Mouse (Mus musculus) liver, embryonic 16.5 days (tissue): Measurements from ENCODE around the gene Vdac2. TPM values are rescaled to one million over a fixed set of nuclear protein-coding genes. Genes with fewer than 3 reads are reported as not detected.
A peak's percentile ranks its signal among the peaks of the same experiment; 100 is the strongest.

Source experiments
- ATAC-seq: fragments of 200-750 bp; cut with Nextera tagmentation; 2 replicates; pipeline ENCODE4 v1.8.0; 2017; ENCODE audit warnings: low read depth, mild to moderate bottlenecking, moderate number of reproducible peaks, moderate library complexity
- H3K27ac ChIP-seq: fragments of 300-500 bp; sonication (generic); 2 replicates; pipeline ENCODE4 v1.5.1; 2014; ENCODE audit warnings: mild to moderate bottlenecking, low read length
- H3K27me3 ChIP-seq: fragments of 300-500 bp; sonication (generic); 2 replicates; pipeline ENCODE4 v1.6.1; 2014; ENCODE audit warnings: low read depth, low read length, mixed read lengths; ENCODE audit not compliant: control insufficient read depth, insufficient read depth
- H3K36me3 ChIP-seq: fragments of 300-500 bp; sonication (generic); 2 replicates; pipeline ENCODE4 v1.6.1; 2014; ENCODE audit warnings: mild to moderate bottlenecking; ENCODE audit not compliant: control insufficient read depth, insufficient read depth
- H3K4me1 ChIP-seq: fragments of 300-500 bp; sonication (generic); 2 replicates; pipeline ENCODE4 v1.6.1; 2014; ENCODE audit warnings: low read depth, low read length, mixed read lengths; ENCODE audit not compliant: control insufficient read depth
- H3K4me2 ChIP-seq: fragments of 300-500 bp; sonication (generic); 2 replicates; pipeline ENCODE4 v1.6.1; 2014; ENCODE audit warnings: low read depth, low read length, mixed read lengths
- H3K4me3 ChIP-seq: fragments of 300-500 bp; sonication (generic); 2 replicates; pipeline ENCODE4 v1.5.1; 2014; ENCODE audit warnings: low read depth, mild to moderate bottlenecking, low read length
- H3K9ac ChIP-seq: fragments of 300-500 bp; sonication (generic); 2 replicates; pipeline ENCODE4 v1.6.1; 2014; ENCODE audit warnings: low read depth, low read length
- H3K9me3 ChIP-seq: fragments of 300-500 bp; sonication (generic); replicated peaks from 2 replicates; pipeline ENCODE4 v1.6.1; 2016; ENCODE audit warnings: low read length; ENCODE audit not compliant: control insufficient read depth
- WGBS: fragments of 180-500 bp; shearing (Covaris S2); extraction: QIAGEN DNeasy Blood & Tissue Kit; methylation state at CpG from one replicate; pipeline ENCODE4 v1.1.7; 2014; ENCODE audit not compliant: insufficient replicate concordance; 5-methylcytosine and 5-hydroxymethylcytosine counted together
- polyA plus RNA-seq: library from polyadenylated mRNA; unstranded; fragments of >200 nt; fragmentation: Nextera tagmentation; extraction: Ambion mirVana; gene quantifications from 2 replicates; pipeline ENCODE4 v1.2.1, GENCODE M21; 2015

Vdac2 gene
- polyA plus RNA-seq, 1 experiment from 2014 or later: 98.4 TPM

DNA sequence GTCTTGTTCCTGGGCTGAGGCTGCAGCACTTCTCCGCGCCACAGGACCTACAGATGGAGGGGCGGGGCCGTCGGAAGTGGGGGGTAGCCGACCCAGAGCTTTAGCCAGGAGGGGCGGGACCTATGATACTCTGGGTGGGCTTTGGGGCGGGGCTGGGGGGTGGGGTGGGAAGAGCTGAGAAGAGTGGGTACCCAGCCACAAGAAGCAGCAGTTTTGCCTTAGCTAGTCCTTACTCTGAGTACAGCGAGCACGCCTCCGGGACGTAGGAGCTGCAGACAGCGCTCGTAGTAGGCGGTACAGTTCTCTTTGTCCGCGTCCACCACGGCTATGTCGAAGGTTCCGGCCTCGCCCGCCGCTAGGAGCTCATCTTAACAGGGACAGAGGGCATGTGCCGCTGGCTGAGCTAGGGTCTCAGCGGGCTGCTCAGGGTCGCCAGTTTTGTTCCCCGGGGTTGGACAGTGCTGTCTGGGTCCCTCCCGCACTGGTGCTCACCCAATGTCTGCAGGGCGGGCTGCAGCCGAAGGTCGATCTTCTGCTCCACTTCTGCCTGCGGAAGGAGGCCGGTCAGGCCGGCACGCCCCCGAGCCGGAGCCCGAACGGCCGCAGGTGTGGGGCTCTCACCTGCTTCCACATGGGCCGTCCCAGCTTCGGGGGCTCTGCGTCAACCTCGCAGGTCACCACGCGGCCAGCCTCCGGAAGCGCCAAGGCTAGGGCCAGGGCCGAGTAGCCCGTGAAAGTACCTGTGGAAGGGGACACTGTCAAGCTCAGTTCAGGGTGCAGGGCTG lies 22.5 kb downstream of the Vdac2 start:
- WGBS: 1% methylated on average over 50 of the region's 50 CpGs
- Histone ChIP-seq H3K9me3 (no peaks in the 10 kb centered on the region), H3K4me1 (peaks cover 72% of the 10 kb centered on the region), H3K36me3 (peaks cover 33% of the 10 kb centered on the region), H3K4me3 (peak overlapping the region; percentile 72), H3K4me2 (peak overlapping the region; percentile 92), H3K27me3 (no peaks in the 10 kb centered on the region), H3K9ac (peak overlapping the region; percentile 77), H3K27ac (peak overlapping the region; percentile 82)
- ATAC-seq: no peak

DNA sequence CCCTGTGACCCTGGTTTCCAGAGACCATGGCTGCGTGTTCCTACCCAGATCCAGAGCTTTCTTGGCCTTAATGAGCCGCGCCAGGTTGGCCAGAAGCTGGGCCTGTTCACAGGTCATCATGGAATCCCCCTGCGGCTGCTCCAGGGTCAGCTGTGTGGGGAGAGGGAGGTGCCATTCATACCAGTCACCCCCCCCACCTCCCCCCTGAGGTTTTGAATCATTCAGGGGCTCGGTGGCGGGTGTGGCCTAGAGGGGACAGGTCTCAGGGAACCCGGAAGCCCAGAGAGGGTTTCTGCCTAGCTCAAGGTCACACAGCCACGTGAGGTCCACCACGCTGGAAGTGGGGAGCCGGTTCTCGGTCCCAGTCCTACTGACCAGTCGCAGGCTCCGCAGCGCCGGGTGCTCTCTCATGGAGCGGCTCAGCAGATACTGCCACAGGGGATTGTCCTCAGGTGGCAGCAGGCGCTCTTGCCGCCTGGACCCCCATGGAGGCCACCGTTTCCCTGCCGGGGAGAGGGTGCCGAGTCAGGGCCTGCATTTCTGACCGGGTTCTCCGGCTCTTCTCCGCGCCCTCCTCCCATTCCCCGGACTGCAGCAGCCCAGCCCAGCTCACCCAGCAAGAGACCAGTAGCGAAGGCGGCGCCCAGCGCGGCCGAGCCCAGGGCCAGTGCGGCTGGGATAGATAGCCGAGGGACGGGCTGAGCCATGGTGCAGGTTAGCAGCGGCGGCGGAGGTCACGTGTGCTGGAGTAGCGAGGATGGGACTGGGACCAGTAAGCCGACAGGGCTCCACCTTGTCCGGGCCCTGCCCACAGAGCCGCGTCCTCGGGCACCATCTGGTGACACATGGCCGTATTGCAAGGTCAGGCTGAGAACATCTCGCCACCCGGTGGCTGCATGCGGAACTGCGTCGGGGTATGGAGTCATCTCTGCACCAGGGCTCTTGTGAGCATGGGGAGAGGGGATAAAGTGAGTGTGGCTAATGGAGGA lies 23.4 kb downstream of the Vdac2 start, which contains the start of gene Comtd1:
TSS of gene Comtd1 (minus strand) at position 812 of the 989 bp plus-strand sequence.
- Histone ChIP-seq H3K4me3 (peak within 1 kb of the TSS; percentile 72), H3K27ac (peak within 1 kb of the TSS; percentile 93), H3K9ac (peak within 1 kb of the TSS; percentile 77), H3K4me2 (peak within 1 kb of the TSS; percentile 92), H3K9me3 (no peaks in the 10 kb centered on the region), H3K27me3 (no peaks in the 10 kb centered on the region), H3K4me1 (peaks cover 74% of the 10 kb centered on the region), H3K36me3 (peaks cover 25% of the 10 kb centered on the region)
- ATAC-seq: peak; percentile 96
- under 1% methylated on average over 51 of the region's 51 CpGs for WGBS

DNA sequence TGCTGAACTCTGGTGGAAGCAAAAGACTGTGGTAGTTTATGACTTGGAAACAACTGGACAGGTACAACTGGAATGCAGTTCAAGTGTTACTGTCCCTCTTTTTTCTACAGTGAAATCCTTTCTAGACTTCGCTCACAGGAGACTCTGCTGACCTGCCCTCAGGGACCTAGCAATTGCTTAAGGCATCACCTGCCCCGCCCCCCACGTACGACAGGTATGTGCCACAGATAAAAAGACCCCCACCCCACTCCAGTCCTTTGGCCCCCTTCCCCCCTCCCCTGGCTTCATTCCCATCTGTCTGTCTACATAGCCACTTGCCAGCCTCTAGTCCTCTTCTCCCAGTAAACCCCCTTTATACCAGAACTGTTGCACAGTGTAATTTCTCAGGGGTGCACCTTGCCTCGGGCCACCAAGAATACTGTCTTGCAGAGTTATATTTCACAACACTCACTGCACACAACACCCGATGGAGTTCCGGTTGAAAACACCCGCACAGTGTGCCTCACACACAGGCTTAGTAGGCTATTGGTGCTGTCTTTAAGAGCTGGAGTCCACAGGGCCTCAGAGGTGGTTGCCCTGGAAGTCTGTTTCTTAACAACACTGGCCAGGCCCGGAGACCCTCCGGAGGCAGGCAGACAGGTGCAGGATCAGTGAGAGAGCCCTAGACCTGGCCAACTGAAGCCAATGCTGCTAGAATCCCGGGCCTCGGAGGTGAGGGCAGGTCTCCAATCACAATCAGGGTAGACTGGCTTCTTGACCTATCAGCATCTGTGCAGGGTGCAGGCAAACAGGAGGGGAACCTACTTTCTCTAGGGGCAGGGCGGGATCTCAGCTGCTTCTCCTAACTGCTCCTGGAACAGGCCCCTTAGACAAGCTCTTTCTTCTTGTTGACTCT lies 24.7 kb downstream of the Vdac2 start:
- Histone ChIP-seq H3K27me3 (no peaks in the 10 kb centered on the region), H3K27ac (peak overlapping the region; percentile 93), H3K9ac (peak overlapping the region; percentile 44), H3K4me1 (peaks cover 78% of the 10 kb centered on the region), H3K4me2 (peak overlapping the region; percentile 57), H3K36me3 (peaks cover 17% of the 10 kb centered on the region), H3K9me3 (no peaks in the 10 kb centered on the region), H3K4me3 (peak overlapping the region; percentile 31)
- 66% methylated on average over 13 of the region's 13 CpGs for WGBS
- ATAC-seq: peak; percentile 15

DNA sequence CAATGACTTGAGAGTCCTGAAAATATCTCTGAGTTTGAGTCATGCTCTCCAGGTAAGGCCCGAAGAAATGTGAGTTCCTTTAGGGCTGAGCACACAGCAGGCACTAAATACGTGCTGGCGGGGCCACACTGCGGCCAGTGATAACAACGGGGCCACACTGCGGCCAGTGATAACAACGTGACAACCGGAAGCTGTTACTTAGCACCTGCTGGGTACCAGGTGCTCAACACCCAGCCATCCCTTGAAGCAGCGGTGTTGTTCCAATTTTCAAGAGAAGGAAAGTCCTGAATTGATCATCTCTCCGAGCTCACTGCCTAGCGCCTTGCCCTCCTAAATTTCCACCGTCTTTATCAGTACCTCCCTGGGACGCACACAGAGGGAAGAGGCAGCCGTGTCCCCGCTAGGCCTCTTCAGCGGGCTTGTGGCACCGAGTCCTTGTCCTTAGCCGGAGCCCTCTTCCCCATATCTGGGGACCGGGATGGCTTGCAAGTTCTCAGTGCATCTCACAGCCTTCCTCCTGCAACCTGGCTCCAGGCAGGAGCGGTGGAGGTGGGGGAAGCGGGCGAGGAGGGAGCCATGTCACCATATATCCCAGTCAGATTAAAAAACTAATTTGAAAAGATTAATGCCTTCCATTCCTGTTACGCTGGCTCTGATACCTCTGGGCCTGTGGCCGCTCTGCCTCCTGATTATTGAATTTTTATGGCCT lies 25.5 kb downstream of the Vdac2 start:
- 51% methylated on average over 24 of the region's 24 CpGs for WGBS
- Histone ChIP-seq H3K27me3 (no peaks in the 10 kb centered on the region), H3K27ac (peak overlapping the region; percentile 93), H3K9me3 (no peaks in the 10 kb centered on the region), H3K4me3 (peak overlapping the region; percentile 31), H3K4me1 (peaks cover 75% of the 10 kb centered on the region), H3K36me3 (peaks cover 11% of the 10 kb centered on the region), H3K4me2 (peak overlapping the region; percentile 57), H3K9ac (peak overlapping the region; percentile 44)
- ATAC-seq: peak; percentile 49

DNA sequence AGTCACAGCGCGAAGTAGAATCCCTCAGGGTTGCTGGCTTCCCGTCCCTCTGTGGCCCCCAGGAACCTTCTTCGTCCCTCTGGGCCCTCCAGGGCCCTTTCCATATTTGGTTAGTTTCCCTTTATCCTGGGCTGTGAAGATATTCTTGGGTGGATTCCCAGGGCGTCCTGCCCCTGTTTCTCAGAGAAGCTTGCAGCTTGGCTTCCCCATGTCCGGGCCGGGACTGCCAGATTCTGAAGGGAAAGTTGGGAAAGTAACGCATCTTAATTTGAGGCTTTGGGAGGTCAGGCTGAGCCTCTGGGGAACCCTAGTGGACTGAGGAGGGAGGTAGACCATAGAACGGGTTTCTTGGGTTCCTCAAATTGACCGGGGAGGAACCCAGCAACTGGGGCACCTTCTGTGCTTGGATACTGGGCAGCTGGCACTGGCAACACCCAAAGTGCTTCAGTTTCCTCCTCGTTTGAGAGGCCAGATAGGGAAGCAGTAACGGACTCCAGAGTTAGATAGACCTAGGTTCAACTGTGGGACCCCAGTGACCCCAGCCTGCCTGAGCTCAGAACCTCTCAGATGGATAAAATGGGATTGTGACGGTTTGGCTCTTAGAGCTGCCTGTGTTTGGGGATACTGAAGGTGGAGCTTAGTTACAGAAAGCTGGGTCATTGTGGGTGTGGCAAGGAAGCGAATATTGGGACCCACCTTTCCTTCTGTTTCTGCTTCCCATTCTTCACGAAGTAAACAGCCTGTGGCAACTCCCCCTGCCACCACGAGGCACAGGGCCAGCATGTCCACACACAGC lies 27.2 kb downstream of the Vdac2 start:
- Histone ChIP-seq H3K4me2 (peak overlapping the region; percentile 73), H3K9ac (peak overlapping the region; percentile 38), H3K4me1 (peaks cover 69% of the 10 kb centered on the region), H3K9me3 (no peaks in the 10 kb centered on the region), H3K27ac (peak overlapping the region; percentile 93), H3K27me3 (no peaks in the 10 kb centered on the region), H3K36me3 (no peaks in the 10 kb centered on the region), H3K4me3 (no peak overlapping the region)
- 52% methylated on average over 16 of the region's 16 CpGs for WGBS
- ATAC-seq: no peak

DNA sequence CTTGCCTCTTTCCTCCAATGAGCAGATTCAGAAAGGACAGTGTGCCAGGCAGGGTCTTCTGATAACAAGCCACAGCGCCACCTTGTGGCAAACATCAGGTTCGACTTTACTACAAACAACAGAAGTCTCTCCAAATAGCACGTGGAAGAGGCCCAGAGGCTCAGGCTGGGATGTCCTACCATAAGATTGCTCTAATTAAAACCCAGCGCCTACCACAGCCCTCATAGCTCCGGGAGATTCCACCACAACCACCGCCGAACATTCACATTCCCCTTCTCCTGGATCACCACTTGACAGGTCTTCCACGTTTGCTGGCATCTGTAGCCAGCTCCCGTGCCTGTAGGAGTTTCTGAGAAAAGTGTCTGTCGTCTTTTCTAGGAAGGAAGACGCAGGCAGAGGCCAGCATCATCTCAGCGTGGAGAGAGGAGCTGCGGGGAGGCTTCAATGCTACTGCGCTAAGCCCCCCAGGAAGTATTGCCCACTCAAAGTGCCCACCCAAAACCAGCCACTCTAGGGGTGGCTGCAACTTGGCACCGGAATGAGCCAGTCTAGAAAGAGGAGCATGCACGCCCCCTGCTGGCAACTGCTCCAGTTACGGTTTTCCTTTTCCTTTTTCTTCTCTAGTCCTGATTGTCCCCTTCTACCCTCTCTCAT lies 28.5 kb downstream of the Vdac2 start:
- Histone ChIP-seq H3K9ac (peak overlapping the region; percentile 36), H3K36me3 (no peaks in the 10 kb centered on the region), H3K27me3 (no peaks in the 10 kb centered on the region), H3K4me2 (peak overlapping the region; percentile 73), H3K4me3 (peak overlapping the region; percentile 43), H3K27ac (peak overlapping the region; percentile 93), H3K4me1 (peaks cover 55% of the 10 kb centered on the region), H3K9me3 (no peaks in the 10 kb centered on the region)
- WGBS: under 1% methylated on average over 17 of the region's 17 CpGs
- ATAC-seq: peak; percentile 11; the same call in 1 of the 2 replicates

DNA sequence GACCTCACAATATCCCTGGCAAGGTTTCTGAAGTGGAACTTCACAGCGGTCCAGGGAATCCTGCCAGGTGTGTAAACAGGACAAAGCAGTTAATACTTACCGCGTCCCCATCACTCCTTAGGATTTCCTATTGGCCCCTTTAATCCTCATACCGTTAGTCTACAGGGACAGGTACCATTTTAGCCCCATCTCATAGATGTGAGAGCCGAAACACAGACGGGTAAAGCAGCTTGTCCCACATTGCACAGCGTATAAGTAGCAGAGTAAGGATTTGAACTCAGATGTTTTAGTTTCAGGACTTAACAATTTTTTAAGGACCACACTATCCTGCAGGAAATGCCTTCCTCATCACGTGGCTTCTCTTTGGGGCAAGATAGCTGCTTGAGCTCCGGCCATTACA lies 29.2 kb downstream of the Vdac2 start:
- no peaks in the 10 kb centered on the region for H3K9me3 ChIP-seq
- peaks cover 52% of the 10 kb centered on the region for H3K4me1 ChIP-seq
- no peaks in the 10 kb centered on the region for H3K36me3 ChIP-seq
- no peak overlapping the region for H3K9ac ChIP-seq
- H3K4me2 ChIP-seq: no peak overlapping the region
- ATAC-seq: no peak
- H3K27me3 ChIP-seq: no peaks in the 10 kb centered on the region
- WGBS: 52% methylated on average over 9 of the region's 9 CpGs
- H3K27ac ChIP-seq: no peak overlapping the region
- no peak overlapping the region for H3K4me3 ChIP-seq
